Comparison of ENCODE assay signal across 8 mouse cellular contexts in the genomic region with DNA sequence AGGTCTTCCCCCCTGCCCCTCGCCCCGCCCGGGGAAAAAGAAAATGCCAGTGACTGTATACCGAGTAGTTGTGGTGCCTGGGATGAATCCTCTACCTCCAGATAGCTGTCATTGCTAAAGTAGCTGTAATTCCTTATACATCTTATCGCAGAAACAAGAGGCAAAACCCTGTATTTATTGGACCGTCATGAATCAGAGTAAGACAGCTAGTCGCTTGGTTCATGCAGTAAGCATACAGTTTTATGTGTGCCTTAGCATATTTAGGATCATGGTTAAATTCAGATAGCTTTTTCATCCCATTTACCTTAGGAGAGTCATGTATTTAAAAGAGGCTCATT. TPM values are rescaled to one million over a fixed set of nuclear protein-coding genes. Genes with fewer than 3 reads are reported as not detected.
A peak's percentile ranks its signal among the peaks of the same experiment; 100 is the strongest.
DNase-seq lines count a peak whose midpoint lies in the region; ATAC-seq lines count a peak whose summit lies in the region.

No protein-coding gene starts in this region.

- peak overlapping the region; percentile 85 for H3K4me2 ChIP-seq in kidney, embryonic 14.5 days (replicated peaks; ENCODE audit: low read depth, low read length)
- peak overlapping the region; percentile 89 for H3K4me2 ChIP-seq in hindbrain, embryonic 16.5 days (ENCODE audit: low read length)
- peak overlapping the region; percentile 91 for H3K4me2 ChIP-seq in midbrain, embryonic 16.5 days (ENCODE audit: low read length)

- H3K9ac ChIP-seq in kidney, embryonic 14.5 days (ENCODE audit: low read depth, low read length), result peak overlapping the region; percentile 99
- H3K9ac ChIP-seq in hindbrain, embryonic 16.5 days (ENCODE audit: low read depth, low read length), result peak overlapping the region; percentile 98
- H3K9ac ChIP-seq in midbrain, embryonic 16.5 days (ENCODE audit: low read depth, low read length), result peak overlapping the region; percentile 99

- WGBS in kidney, embryonic 14.5 days, result 4% methylated on average over 7 of the region's 7 CpGs
- 6% methylated on average over 7 of the region's 7 CpGs for WGBS in hindbrain, embryonic 16.5 days
- 8% methylated on average over 7 of the region's 7 CpGs for WGBS in midbrain, embryonic 16.5 days

- H3K27ac ChIP-seq in kidney, embryonic 14.5 days (ENCODE audit: low read depth, low read length), result peak overlapping the region; percentile 94; the same call in 1 of the 2 replicates
- H3K27ac ChIP-seq in brown adipose tissue, adult 24 weeks (replicated peaks; ENCODE audit: low read depth, low read length), result peak overlapping the region; percentile 21; the same call in 1 of the 2 replicates
- peak overlapping the region; percentile 95 for H3K27ac ChIP-seq in hindbrain, embryonic 16.5 days (ENCODE audit: low read depth, low read length)
- peak overlapping the region; percentile 96 for H3K27ac ChIP-seq in midbrain, embryonic 16.5 days (ENCODE audit: low read length)

- H3K36me3 ChIP-seq in kidney, embryonic 14.5 days (ENCODE audit: control insufficient read depth, insufficient read depth, low read length), result no peaks in the 10 kb centered on the region
- H3K36me3 ChIP-seq in hindbrain, embryonic 16.5 days (ENCODE audit: control insufficient read depth, insufficient read depth, low read length), result no peaks in the 10 kb centered on the region
- H3K36me3 ChIP-seq in midbrain, embryonic 16.5 days (ENCODE audit: control insufficient read depth, insufficient read depth, low read length), result no peaks in the 10 kb centered on the region

- H3K4me3 ChIP-seq in kidney, embryonic 14.5 days (ENCODE audit: low read length), result peak overlapping the region; percentile 99
- H3K4me3 ChIP-seq in brown adipose tissue, adult 24 weeks (ENCODE audit: insufficient read depth, low read depth, low read length), result peak overlapping the region; percentile 99
- H3K4me3 ChIP-seq in hindbrain, embryonic 16.5 days (ENCODE audit: low read length), result peak overlapping the region; percentile 99
- H3K4me3 ChIP-seq in midbrain, embryonic 16.5 days (ENCODE audit: low read depth, low read length), result peak overlapping the region; percentile 96

- 0 out of 2 replicates have a peak, but pooled peaks cover 4% of the 10 kb centered on the region for H3K4me1 ChIP-seq in kidney, embryonic 14.5 days (ENCODE audit: control insufficient read depth, insufficient read depth, low read length)
- no peaks in the 10 kb centered on the region; the same call in 1 of the 2 replicates for H3K4me1 ChIP-seq in brown adipose tissue, adult 24 weeks (ENCODE audit: control insufficient read depth, insufficient read depth, insufficient read length, low read length)
- H3K4me1 ChIP-seq in hindbrain, embryonic 16.5 days (ENCODE audit: control insufficient read depth, insufficient read depth, low read depth, low read length), result peaks cover 11% of the 10 kb centered on the region
- H3K4me1 ChIP-seq in midbrain, embryonic 16.5 days (ENCODE audit: control insufficient read depth, insufficient read depth, low read length), result peaks cover 20% of the 10 kb centered on the region

- H3K27me3 ChIP-seq in kidney, embryonic 14.5 days (ENCODE audit: control insufficient read depth, insufficient read depth, low read length), result no peaks in the 10 kb centered on the region
- H3K27me3 ChIP-seq in hindbrain, embryonic 16.5 days (replicated peaks; ENCODE audit: control insufficient read depth, insufficient read depth, low read length), result no peaks in the 10 kb centered on the region
- no peaks in the 10 kb centered on the region for H3K27me3 ChIP-seq in midbrain, embryonic 16.5 days (ENCODE audit: control insufficient read depth, insufficient read depth, low read depth, low read length)

- no peaks in the 10 kb centered on the region for H3K9me3 ChIP-seq in kidney, embryonic 14.5 days (ENCODE audit: control insufficient read depth, low read length)
- H3K9me3 ChIP-seq in hindbrain, embryonic 16.5 days (ENCODE audit: control insufficient read depth, low read length), result no peaks in the 10 kb centered on the region
- H3K9me3 ChIP-seq in midbrain, embryonic 16.5 days (replicated peaks; ENCODE audit: control insufficient read depth, low read length, poor library complexity, severe bottlenecking), result no peaks in the 10 kb centered on the region

- no peak for DNase-seq in kidney, adult 18-20 months
- DNase-seq in right cerebral cortex, adult 18-20 months, result no peak
- DNase-seq in adrenal gland, adult (ENCODE audit: inconsistent age in 2 of 2, low spot score in 1 of 2), result no peak
- no peak for DNase-seq in cerebellum, postnatal 14 days

- no peak for ATAC-seq in kidney, embryonic 14.5 days (ENCODE audit: low FRiP score, low TSS enrichment)
- ATAC-seq in hindbrain, embryonic 16.5 days, result no peak
- no peak for ATAC-seq in midbrain, embryonic 16.5 days

RNA-seq across cellular contexts. Expression of a gene that starts 1.5 kb away (rescaled TPM):
- 83.8 and 154 TPM in 2 replicates for polyA plus RNA-seq in kidney, embryonic 14.5 days (2014; fragmentation: Nextera tagmentation; extraction: Ambion mirVana)
- 45.3 and 50.3 TPM in 2 replicates for polyA plus RNA-seq in brown adipose tissue, adult 24 weeks (2012; ENCODE audit: insufficient read depth, insufficient read length, missing spikeins)
- polyA plus RNA-seq in hindbrain, embryonic 16.5 days (2015; fragmentation: Nextera tagmentation; extraction: Ambion mirVana), result 162 and 168 TPM in 2 replicates
- 161 and 169 TPM in 2 replicates for polyA plus RNA-seq in midbrain, embryonic 16.5 days (2015; fragmentation: Nextera tagmentation; extraction: Ambion mirVana)

Comparison
In these comparisons a context has a peak if more than half of its experiments do, and no peak if none do; other contexts are left out.
1. H3K27ac ChIP-seq: peak in every context shown above with its lines; median percentile 96 in midbrain, embryonic 16.5 days; 95 in hindbrain, embryonic 16.5 days; 94 in kidney, embryonic 14.5 days; 21 in brown adipose tissue, adult 24 weeks.